Mouse (Mus musculus) cerebral cortex, adult 2 months (tissue): ENCODE data around the gene Tmem87a.

Experiments used
- WGBS: fragments of 180-500 bp; shearing (Covaris S2); methylation state at CpG from one replicate; pipeline ENCODE4 v1.1.7; 2018; 5-methylcytosine and 5-hydroxymethylcytosine counted together

Tmem87a gene

GRCm38 (mm10) chr2:120403986-120404822 is at the start of gene Tmem87a:
Tmem87a (minus strand) TSS chr2:120404113.
- WGBS: under 1% methylated on average over 34 of the region's 34 CpGs

- 61% methylated on average over 4 of the region's 4 CpGs for WGBS
These were observed 48.7 kb upstream of the Tmem87a start for GRCm38 (mm10) chr2:120452600-120452999.

- 74% methylated on average over 6 of the region's 6 CpGs for WGBS
These were observed 46.8 kb upstream of the Tmem87a start for GRCm38 (mm10) chr2:120450724-120451123.

- 95% methylated on average over 1 of the region's 1 CpGs for WGBS
These were observed 43.4 kb upstream of the Tmem87a start for GRCm38 (mm10) chr2:120447306-120447705.

GRCm38 (mm10) chr2:120446373-120446772 is 42.5 kb upstream of the Tmem87a start:
- WGBS: 81% methylated on average over 10 of the region's 10 CpGs

GRCm38 (mm10) chr2:120444486-120444885 is 40.6 kb upstream of the Tmem87a start:
- 87% methylated on average over 1 of the region's 1 CpGs for WGBS

- 85% methylated on average over 5 of the region's 5 CpGs for WGBS
These were observed 20.5 kb upstream of the Tmem87a start for GRCm38 (mm10) chr2:120424386-120424785.

- WGBS: 33% methylated on average over 1 of the region's 1 CpGs
These were observed 11.0 kb upstream of the Tmem87a start for GRCm38 (mm10) chr2:120414738-120415414.

- WGBS: 84% methylated on average over 3 of the region's 3 CpGs
These were observed 7.2 kb upstream of the Tmem87a start for GRCm38 (mm10) chr2:120411096-120411628.

- WGBS: 26% methylated on average over 14 of the region's 14 CpGs
These were observed 1.2 kb upstream of the Tmem87a start for GRCm38 (mm10) chr2:120404823-120405765.

- under 1% methylated on average over 17 of the region's 17 CpGs for WGBS
These were observed 294 bp downstream of the Tmem87a start, which contains the start of gene Ganc for GRCm38 (mm10) chr2:120403653-120403985. Ganc (plus strand) TSS chr2:120403896.

GRCm38 (mm10) chr2:120402813-120403212 is 1.1 kb downstream of the Tmem87a start:
- WGBS: 46% methylated on average over 3 of the region's 3 CpGs

- 100% methylated on average over 1 of the region's 1 CpGs for WGBS
These were observed 6.0 kb downstream of the Tmem87a start for GRCm38 (mm10) chr2:120397951-120398350.

- 98% methylated on average over 1 of the region's 1 CpGs for WGBS
These were observed 13.0 kb downstream of the Tmem87a start for GRCm38 (mm10) chr2:120390934-120391333.

- 59% methylated on average over 3 of the region's 3 CpGs for WGBS
These were observed 14.5 kb downstream of the Tmem87a start for GRCm38 (mm10) chr2:120389376-120389775.

- 81% methylated on average over 1 of the region's 1 CpGs for WGBS
These were observed 16.6 kb downstream of the Tmem87a start for GRCm38 (mm10) chr2:120387291-120387690.

- WGBS: 98% methylated on average over 1 of the region's 1 CpGs
These were observed 17.6 kb downstream of the Tmem87a start for GRCm38 (mm10) chr2:120386264-120386663.

GRCm38 (mm10) chr2:120373858-120374257 is 30.1 kb downstream of the Tmem87a start:
- 67% methylated on average over 4 of the region's 4 CpGs for WGBS

GRCm38 (mm10) chr2:120367416-120368207 is 36.3 kb downstream of the Tmem87a start:
- WGBS: 89% methylated on average over 4 of the region's 4 CpGs

GRCm38 (mm10) chr2:120366501-120366900 is 37.4 kb downstream of the Tmem87a start:
- WGBS: 90% methylated on average over 3 of the region's 3 CpGs

- WGBS: 81% methylated on average over 1 of the region's 1 CpGs
These were observed 43.5 kb downstream of the Tmem87a start for GRCm38 (mm10) chr2:120360425-120360824.
